Mouse (Mus musculus) left cerebral cortex, adult 9 months (tissue): ENCODE data around the gene Plppr1.

ENCODE experiments used
- DNase-seq, 2 experiments: peaks; one replicate each; pipeline ENCODE4 v3.0.0; 2022; ENCODE audit warnings: low spot score in 2 of 2

The Plppr1 gene

DNA sequence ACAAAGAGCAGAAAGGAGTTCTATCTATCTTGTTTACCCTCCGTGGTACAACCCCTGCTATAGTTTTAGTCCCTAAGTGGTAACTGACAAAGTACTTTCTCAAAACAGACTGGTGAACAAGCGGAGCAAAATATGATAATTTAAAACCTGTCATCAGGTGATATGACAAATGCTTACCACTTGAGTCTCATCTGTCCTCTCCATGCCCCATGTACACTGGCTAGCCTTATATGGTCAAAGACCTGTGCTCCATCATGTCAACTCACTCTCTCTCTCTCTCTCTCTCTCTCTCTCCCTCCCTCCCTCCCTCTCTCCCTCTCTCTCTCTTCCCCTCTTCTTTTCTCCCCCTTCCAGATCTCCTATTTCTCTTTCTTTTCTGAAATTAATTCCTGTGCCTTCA is 59.8 kb downstream of the Plppr1 start:
- DNase-seq = no peak

DNA sequence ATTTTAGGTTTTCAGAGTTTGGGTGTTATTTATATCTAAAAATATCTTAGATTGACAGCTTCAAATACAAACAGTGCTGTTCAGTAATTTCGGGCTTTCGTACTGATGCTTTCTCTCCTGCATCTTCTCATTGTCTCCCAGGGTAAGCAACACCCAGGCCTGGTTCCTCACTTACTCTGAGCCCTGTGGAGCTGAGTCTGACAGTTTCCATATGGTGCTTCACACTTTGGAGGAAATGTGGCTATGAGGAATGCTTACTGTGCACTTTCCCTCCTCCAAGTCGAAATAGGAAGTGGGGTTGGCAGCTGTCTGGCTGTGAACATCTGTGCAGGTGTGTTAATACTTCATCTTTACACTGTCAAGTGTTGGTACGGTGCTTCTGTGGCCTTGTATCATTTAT is 85.7 kb downstream of the Plppr1 start:
- no peak for DNase-seq

DNA sequence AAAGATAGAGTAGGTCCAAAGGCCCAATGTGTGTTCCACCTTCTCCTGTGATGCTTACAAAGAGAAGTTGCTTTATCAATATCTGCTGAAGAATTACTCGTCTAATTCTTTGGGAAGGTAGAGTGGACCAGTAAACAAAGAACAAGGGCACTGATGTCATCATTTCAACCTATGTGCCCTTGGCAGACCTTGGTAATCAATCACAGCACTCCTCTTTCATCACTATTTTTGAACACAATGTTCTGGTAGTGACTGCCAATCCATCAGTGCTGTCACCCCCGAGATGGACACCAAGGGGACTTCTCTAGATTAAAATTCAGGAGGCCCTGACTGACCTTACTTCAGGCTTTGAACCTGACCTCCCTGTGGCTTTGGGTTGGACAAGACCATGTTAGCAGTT is 89.7 kb downstream of the Plppr1 start:
- DNase-seq = no peak

DNA sequence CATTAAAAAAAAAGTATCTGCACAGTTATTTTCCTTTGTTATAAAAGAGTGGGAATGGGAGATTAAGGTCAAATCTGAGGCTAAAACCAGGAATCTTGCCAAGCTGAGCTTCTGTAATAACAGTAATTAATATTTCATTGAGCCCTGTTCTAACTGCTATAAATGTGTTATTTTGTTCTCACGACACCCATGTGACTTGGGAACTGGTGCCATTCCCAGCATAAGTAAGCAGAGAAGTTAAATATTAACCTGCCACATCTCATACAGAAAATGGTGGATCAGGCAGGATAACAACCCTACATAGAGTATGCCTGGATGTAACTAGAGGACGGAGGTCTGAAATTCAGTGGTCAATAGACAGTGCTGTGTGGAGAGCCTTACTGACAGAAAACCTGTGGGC is 90.2 kb downstream of the Plppr1 start:
- DNase-seq = no peak

DNA sequence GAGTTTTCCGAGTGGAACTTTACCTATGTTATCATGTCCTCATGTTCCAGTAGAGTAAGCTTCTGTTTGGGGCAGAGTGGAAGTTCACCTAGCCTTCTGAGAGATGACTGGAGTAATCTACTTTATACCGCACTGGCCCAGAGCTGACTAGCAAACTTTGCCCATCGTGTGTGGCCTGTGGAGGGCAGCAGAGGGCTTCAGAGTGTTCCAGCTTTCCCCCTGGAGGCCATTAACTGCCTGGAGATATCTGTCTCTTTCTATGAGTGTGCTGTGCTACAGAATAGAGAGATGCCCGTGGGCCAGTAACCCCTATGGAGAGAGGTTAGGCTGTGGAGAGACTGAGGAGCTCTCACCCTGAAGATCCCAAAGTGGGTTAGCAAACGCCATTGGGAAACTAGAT is 94.8 kb downstream of the Plppr1 start:
- DNase-seq = peak in 1 of 2 experiments; percentile 69

DNA sequence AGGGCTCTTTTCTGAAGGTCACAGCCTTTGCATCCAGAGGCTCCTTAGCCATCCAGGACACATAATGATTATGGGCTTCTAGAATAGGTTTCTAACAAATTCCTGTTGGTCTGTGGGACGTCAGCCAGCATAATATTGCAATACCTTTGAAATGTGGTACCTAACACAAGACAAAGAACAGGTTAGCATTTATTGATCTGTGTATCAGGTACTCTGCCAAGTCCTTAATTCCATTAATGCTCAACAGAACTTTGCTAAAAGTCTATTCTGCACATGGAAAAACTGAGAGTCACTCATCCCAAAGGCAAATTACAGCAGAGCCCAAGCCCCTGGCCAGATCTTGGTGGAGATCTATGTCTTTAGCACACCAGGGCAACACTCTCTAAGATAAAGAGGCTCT is 97.7 kb downstream of the Plppr1 start:
- no peak for DNase-seq

DNA sequence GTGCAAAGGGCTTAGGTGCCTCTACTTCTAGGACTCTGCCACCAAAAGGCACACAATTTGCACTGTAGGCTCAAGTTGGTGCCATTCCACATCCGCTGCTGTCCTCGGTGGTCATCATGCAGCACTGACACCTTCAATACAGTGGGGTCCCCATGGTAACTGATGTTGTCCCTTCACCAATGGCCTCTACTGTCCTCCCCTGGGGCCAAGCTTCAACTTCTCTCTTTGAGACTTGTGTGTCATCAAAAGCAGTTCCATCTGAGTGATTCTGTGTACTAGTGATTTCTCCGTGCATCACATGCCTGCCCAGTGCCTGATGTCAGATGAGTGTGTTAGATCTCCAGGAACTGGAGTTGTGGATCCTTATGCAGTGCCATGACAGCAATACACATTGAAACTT is 104.2 kb downstream of the Plppr1 start:
- DNase-seq = no peak

DNA sequence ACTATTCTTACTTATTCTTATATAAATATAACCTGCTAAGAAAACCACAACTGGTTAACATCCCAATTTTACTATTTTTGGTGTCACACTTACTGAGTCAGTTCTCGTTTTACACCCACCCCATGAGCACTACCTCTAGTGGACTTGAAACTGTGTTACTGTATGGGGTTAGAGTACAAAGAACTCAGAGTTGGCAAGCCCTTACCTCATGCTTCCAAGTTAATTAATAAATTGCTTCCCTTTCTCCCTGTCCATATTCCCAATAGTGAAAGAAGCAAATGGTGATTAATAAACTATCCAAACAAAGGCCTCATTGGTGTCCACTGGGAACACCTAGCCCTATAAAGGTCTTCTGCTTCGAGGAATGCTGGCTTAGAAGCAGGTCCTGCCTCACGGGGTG is 107.3 kb downstream of the Plppr1 start:
- DNase-seq = no peak

DNA sequence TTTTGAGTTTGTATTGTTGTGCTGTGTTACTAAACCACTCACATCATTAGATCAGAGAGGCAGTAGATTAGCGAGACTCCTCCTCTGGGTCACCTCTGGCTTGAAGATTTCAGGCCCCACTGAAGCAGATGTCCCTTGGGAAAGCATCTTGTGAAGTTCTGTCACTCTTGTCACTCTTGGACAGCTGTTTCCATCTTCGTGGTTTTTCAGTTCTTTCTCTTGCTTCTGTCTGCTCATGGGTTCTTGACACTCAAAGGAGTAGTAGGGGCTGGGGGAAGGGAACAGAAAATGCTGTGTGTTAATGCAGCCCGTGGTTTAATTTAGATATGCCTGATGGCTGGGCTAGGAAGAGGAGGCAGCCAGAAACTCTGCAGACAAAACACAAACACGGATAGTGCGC is 108.0 kb downstream of the Plppr1 start:
- no peak for DNase-seq

DNA sequence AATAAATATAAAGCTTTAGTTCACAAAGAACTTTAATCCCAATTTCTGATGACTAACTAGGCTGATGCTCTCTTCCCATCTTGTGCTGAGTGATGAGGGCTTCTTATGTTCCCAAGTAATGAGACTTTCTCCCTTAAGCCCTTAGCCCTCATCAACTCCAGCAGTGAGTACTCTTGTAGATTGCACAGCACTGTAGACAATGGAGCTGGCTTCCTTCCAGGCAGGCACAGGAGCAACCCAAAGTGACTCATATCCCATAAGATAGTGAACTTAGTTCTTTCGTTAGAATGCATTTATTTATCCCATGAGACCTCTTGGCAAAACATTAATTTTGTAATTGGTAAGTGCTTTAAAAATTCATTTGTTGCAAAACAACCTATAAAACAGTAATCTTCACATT is 110.4 kb downstream of the Plppr1 start:
- DNase-seq = no peak

DNA sequence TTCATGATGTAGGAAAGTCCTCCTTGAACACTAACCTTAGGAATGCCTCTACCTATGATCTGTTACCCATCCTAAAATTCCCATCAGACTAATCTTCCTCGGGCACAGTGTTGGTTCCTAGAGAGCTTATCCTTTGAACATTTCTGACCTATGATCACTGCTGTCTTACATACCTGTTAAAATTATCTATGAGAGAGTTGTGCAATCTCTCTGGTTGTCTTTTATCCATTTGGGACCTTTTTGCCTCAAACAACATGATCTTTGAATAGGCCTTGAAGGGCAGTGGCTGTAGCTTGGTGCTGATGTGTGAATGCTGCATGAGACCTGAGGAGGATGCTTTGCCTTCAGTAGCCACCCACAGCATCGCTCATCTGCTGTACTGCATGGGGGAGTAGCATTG is 119.0 kb downstream of the Plppr1 start:
- no peak for DNase-seq

DNA sequence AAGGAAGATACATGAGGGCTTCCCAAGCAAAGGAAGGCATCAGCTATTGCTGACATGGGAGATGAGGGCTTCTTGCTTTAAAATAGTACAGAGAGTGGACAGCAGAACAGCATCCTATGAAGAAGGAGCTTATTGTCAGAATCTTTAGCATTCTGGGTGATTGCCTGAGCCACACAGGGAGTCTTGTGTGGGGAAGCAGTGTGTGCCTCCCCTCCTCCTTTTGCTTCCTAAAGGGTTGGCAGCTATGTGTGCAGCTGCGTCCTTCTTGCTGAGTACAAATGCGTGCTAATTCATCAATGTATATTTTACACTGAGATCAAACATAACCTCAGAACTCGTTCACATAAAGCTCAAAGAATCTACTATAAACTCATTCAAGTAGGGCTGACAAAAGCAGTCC is 119.8 kb downstream of the Plppr1 start:
- DNase-seq = no peak

DNA sequence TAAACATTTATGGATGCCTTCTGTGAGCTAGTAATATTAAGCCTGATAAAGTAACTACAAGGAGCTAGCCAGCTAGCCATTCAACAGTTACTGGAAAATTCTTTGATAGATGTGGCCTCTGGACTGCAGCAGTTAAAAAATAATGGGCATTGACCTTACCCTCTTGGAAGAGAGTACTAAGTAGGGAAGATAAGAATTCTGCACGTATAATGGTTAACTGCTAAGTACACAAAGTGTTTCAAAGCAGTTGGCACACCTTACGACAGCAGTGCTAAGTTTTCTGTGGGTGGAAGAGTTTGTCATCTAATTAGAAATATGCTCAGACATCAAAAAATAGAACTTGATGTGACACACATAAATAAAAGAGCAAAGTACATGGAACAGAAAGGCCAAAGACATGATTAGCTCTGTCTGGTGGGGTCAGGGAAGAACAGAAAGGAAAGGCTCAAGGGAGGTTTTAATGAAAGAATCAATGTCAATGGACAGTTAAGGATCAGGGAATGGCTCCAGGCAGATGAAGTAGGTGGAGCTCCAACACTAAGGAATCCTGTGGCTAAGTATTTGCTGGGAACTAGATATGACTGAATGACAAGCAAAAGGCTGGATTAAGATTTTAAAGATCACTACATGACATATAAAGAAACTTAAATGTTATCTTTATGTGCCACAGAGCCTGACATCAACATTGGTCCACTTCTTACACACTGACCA is 120.6 kb downstream of the Plppr1 start:
- no peak for DNase-seq

DNA sequence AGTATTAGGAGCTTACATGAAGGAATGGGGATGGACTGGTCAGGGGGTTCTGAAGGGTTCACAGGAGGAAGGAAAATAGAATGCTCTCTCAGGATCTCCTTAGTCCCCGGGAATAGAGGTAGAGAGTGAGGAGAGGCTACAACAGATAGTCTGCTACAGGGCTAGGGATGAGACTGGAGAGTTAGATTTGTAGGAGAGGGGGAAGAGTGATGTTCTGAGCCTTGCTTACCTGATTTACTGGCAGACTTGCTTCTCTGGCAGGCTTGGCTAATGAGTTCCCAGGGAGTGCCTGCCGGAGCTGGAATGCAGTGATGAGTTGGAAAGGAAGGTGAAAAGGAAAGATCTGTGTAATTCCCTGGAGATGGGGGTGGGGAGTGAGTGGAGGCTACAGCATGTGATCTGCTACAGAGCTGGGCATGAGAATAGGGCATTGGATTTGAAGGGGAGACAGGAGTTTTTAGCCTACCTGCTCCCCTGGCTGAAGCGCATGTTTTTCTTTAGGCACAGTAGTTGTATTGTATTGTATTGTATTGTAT is 131.0 kb downstream of the Plppr1 start:
- DNase-seq = no peak

DNA sequence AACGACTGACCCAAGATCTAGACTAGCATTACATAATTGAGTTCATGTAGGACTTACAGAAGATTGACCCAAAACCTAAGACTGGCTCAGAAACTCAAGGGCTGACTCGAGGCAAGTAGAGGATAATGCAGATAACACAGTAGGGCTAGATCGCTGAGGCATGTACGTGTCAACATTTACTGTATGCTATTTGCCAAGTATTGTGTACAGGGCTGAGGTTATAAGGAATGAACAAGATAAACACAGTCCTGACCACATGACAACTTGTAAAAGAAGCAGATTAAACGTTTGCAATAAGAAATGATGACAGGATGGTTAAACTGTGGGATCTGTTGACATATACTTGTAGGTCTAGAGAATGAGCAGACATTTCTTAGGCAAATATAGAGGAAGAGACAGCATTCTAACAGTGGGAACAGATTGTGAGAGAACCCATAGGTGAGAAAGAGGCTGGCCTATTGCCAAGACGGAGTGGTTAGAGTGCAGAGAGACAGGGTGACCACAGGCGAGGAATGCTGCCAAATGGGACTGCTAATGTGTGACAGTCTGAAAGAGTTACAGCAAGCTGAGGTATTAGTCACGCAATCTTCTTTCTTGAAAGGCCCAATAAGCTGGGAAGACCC is 138.2 kb downstream of the Plppr1 start:
- DNase-seq = no peak

DNA sequence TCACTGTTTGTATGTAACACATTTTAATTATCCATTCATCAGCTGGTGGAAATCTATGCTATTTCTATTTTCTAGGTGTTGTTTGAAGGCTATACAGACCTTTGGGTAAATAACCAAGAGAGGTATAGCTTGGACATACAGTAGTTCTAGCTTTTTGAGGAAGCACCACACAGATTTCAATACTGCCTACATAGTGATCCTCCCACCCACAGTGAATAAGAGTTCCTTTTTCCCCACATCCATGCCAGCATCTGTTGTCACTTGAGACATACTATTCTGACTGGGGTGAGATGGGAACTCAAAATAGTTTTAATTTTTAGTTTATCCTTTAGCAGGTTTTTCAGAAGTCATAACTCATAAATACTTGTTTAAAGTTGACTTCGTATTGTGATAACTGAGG is 151.4 kb downstream of the Plppr1 start:
- DNase-seq = no peak

DNA sequence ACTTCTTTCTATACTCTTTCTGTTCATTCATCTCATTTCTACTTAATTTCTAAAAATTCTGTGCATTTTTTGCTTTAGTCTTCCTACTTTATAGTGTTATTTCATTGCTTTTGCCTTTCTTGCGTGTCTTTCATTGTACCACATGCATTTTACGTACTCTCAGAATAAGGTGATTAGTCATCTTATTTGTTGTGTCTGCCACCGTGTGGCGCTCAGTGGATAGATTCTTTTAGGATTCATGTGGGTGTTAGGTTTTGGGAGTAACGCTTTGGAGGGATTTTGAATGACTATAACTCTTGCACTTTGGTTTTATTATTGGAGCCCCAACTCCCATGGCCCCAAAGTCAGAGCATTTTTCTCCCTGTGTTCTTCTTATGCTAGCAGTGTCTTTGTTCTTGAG is 152.5 kb downstream of the Plppr1 start:
- DNase-seq = no peak

DNA sequence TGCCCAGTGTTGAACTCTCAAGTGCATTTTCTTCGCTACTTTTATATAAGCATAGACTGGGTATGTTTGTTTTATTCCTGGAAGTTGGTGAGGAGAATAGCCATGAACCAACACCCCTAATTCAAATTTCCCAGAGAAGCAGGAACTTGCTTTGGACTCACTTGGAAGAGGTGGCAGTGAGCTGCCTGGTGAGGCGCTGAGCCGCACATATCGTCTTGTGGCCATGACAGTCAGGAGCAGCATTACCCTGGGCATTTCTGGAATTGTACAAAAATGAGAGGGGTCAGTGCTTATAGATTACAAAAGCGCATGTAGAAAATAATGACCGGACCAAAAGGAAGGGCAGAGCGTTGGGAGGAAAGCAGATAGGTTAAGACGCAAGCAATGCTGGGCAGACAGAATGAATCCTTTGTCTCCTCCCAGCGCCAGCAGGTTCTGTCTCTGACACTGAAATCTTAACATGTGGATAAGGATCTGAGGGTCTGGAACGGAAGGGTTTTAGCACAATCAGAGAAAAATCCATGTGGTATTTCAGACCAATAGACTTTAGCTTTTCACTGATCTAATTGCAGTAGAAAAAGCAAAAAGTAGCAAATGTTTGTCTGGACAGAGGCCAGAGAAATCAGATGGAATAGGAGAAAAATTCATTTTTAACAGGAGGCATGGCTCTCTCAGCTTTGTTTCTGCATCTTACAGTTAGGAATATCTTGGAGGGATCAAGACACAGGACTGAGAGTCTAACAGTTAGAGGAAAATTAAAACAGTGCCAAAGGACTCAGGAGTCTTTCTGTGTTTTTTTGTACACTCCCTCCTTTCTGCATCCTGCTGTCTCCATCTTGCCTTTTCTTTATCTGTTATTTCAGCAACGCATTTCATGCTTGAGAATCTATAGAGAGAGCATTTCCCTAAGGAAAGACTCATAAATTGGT is 153.8 kb downstream of the Plppr1 start:
- no peak for DNase-seq

DNA sequence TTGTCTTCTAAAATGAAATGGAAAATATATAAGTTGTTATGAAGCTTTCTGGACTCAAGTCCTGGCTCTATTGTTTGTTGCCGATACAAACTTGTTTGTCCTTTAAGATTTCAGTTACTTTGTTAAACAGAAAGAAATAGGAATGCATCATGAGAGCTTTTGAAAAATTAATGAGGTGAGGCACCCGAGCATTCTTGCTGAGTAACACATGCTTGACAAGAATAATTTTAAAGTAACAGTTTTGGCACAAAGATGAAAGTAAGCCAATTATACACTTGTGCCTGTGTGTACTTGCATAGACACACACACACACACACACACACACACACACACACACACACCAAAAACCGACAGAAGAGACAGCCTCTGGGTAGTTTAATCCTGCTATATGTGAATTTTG is 155.3 kb downstream of the Plppr1 start:
- no peak for DNase-seq

DNA sequence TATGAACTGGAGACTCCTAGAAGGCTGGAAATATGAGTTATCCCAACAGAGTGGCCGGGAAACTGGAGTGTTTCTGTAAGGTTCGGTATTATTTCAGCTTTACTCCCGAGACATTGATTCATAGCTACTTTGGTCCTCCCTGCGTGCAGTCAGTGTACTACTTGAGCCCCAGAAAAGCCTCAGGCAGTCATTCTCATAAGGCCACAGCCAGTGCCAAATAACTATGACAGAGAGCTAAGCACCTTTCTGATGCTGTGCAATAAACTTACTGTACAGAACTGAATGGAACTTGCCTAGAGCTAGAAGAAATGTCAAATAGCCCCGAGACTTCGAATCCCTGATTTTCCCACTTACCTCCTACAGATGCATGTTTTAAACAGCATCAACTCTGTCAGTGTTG is 164.4 kb downstream of the Plppr1 start:
- no peak for DNase-seq

DNA sequence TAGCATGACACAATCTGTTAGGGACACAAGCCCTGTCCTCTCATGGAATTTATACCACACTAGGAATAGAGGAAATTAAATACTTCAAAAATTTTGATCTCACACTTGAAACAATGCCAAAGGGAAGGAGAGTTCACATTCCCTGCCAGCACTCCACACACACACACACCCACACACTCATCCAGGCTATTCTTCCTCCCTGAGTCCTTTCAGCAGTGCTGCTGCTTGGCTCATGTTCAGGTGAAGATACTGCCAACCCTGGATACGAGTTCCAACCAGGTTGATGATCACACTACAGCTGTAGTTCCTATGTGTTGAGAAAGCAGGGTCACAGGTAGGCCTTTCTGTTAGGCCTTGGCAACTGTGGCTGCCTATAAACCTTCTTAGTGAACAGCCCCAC is 165.9 kb downstream of the Plppr1 start:
- no peak for DNase-seq

DNA sequence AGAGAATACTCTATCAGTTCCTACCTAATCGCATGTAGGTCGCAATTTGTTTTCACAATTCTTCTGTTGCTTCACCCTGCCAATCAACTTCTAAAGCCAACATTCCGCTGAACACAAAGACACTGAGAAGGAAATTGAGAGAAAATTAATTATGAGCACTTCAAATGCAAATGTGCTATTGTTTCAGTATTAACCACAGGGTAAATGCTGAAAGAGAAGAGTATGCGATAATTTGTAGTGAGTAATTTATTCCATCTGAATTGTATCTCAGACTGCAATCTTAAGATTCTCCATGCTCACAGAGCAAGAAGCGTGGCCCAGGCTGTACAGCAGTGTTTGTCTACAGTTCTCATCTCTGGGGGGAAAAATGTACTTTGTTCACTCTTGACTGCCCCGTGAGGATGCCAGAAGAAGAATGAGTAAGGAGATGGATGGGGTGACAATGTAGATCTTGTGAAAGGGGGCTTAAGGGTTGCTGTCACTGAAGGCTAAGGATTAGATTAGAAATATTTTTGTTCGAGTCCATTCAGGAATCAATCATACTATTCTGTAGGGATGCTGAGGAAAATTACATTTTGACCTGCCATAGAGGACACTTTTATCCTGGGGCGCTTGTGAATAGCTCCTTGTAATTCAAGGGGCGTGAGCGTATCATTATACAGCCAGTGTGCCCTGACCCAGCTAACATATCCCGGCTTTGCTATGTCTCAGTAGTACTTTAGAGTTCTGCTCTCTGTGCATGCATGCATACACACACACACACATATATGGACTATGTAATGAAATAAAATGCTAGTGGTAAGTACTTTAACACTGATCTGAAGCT is 173.3 kb downstream of the Plppr1 start:
- no peak for DNase-seq
